ENCODE assay signal across 26 mouse cellular contexts in genomic region chr9:100997138-100997537, GRCm38 (mm10). TPM values are rescaled to one million over a fixed set of nuclear protein-coding genes. Genes with fewer than 3 reads are reported as not detected.
DNase-seq lines count a peak whose midpoint lies in the region; ATAC-seq lines count a peak whose summit lies in the region.
"Had no signal": no experiment of that assay in that cellular context is flagged by ENCODE, and none has a peak within 500 bp of the region (broad histone marks: within the 10 kb centered on the region; RNA-seq: fewer than 3 reads in every experiment).

No protein-coding gene starts in this region.

- H3K36me3 ChIP-seq in liver, embryonic 13.5 days, result peaks cover 10% of the 10 kb centered on the region; the same call in 1 of the 2 replicates
- peaks cover 9% of the 10 kb centered on the region; the same call in 1 of the 2 replicates for H3K36me3 ChIP-seq in liver, embryonic 15.5 days (replicated peaks)
- H3K36me3 ChIP-seq in forebrain, embryonic 12.5 days (replicated peaks), result peaks cover 11% of the 10 kb centered on the region; the same call in 1 of the 2 replicates

- H3K4me1 ChIP-seq in liver, embryonic 13.5 days (replicated peaks), result peaks cover 19% of the 10 kb centered on the region
- 0 out of 2 replicates have a peak, but pooled peaks cover 6% of the 10 kb centered on the region for H3K4me1 ChIP-seq in liver, embryonic 15.5 days (replicated peaks)
- no peaks in the 10 kb centered on the region for H3K4me1 ChIP-seq in forebrain, embryonic 12.5 days
- H3K4me1 ChIP-seq: embryonic facial prominence, embryonic 10.5 days; embryonic facial prominence, embryonic 13.5 days; forebrain, embryonic 13.5 days; hindbrain, embryonic 12.5 days; hindbrain, embryonic 15.5 days had no signal

- H3K27ac ChIP-seq in liver, embryonic 13.5 days, result no peak overlapping the region
- no peak overlapping the region for H3K27ac ChIP-seq in liver, embryonic 15.5 days (replicated peaks)
- no peak overlapping the region for H3K27ac ChIP-seq in forebrain, embryonic 12.5 days
- H3K27ac ChIP-seq: embryonic facial prominence, embryonic 10.5 days; embryonic facial prominence, embryonic 13.5 days; forebrain, embryonic 13.5 days; gastrocnemius, adult 2 months; hindbrain, embryonic 12.5 days; hindbrain, embryonic 15.5 days had no signal

- DNase-seq in liver, embryonic 13.5 days, result no peak
- no peak for DNase-seq in liver
- no peak for DNase-seq in urinary bladder, postnatal 14 days (ENCODE audit: low spot score)
- no peak for DNase-seq in frontal cortex, postnatal 10 days (ENCODE audit: low spot score in 2 of 2)
- DNase-seq: adrenal gland, adult 2 months; adrenal gland, postnatal 14 days; B cell, adult 2 months; cerebellum, adult 11-12 months; cerebellum, adult 8-10 months; cerebellum, postnatal 10 days; gastrocnemius, adult 2 months; gastrocnemius, postnatal 14 days; heart, adult 11 months had no signal

- H3K4me2 ChIP-seq in liver, embryonic 13.5 days, result no peak overlapping the region
- no peak overlapping the region for H3K4me2 ChIP-seq in liver, embryonic 15.5 days
- no peak overlapping the region for H3K4me2 ChIP-seq in forebrain, embryonic 12.5 days
- H3K4me2 ChIP-seq: embryonic facial prominence, embryonic 13.5 days; forebrain, embryonic 13.5 days; heart, embryonic 11.5 days; hindbrain, embryonic 12.5 days; hindbrain, embryonic 15.5 days had no signal

- 28% methylated on average over 2 of the region's 2 CpGs for WGBS in liver, embryonic 13.5 days (ENCODE audit: insufficient replicate concordance)
- WGBS in liver, embryonic 15.5 days (ENCODE audit: insufficient replicate concordance), result 30% methylated on average over 2 of the region's 2 CpGs
- WGBS in forebrain, embryonic 12.5 days, result 95% methylated on average over 2 of the region's 2 CpGs

- no peaks in the 10 kb centered on the region for H3K27me3 ChIP-seq in liver, embryonic 13.5 days
- H3K27me3 ChIP-seq in liver, embryonic 15.5 days, result no peaks in the 10 kb centered on the region
- no peaks in the 10 kb centered on the region for H3K27me3 ChIP-seq in forebrain, embryonic 12.5 days
- H3K27me3 ChIP-seq: CH12.LX; embryonic facial prominence, embryonic 13.5 days; forebrain, embryonic 13.5 days; hindbrain, embryonic 12.5 days; hindbrain, embryonic 15.5 days had no signal

- H3K4me3 ChIP-seq in liver, embryonic 13.5 days (replicated peaks), result no peak overlapping the region
- H3K4me3 ChIP-seq in liver, embryonic 15.5 days (replicated peaks), result no peak overlapping the region
- H3K4me3 ChIP-seq in forebrain, embryonic 12.5 days (replicated peaks), result no peak overlapping the region
- H3K4me3 ChIP-seq: embryonic facial prominence, embryonic 10.5 days; embryonic facial prominence, embryonic 13.5 days; erythroblast, embryonic 14.5 days; forebrain, embryonic 13.5 days; gastrocnemius, adult 2 months; hindbrain, embryonic 12.5 days; hindbrain, embryonic 15.5 days had no signal

- no peak overlapping the region for H3K9ac ChIP-seq in liver, embryonic 13.5 days
- H3K9ac ChIP-seq in liver, embryonic 15.5 days, result no peak overlapping the region
- H3K9ac ChIP-seq in forebrain, embryonic 12.5 days, result no peak overlapping the region
- H3K9ac ChIP-seq: embryonic facial prominence, embryonic 13.5 days; forebrain, embryonic 13.5 days; hindbrain, embryonic 12.5 days; hindbrain, embryonic 15.5 days had no signal

- peak; percentile 74 for ATAC-seq in liver, embryonic 13.5 days (ENCODE audit: low read depth)
- ATAC-seq in liver, embryonic 15.5 days (ENCODE audit: insufficient read depth), result peak; percentile 28; the same call in 1 of the 2 replicates
- peak; percentile 90 for ATAC-seq in megakaryocyte progenitor cell, adult 5-6 weeks (replicated peaks; ENCODE audit: poor library complexity)
- no peak for ATAC-seq in forebrain, embryonic 12.5 days (ENCODE audit: low FRiP score)
- ATAC-seq: forebrain, embryonic 13.5 days; forebrain, embryonic 16.5 days had no signal

- no peaks in the 10 kb centered on the region for H3K9me3 ChIP-seq in liver, embryonic 13.5 days (replicated peaks)
- no peaks in the 10 kb centered on the region for H3K9me3 ChIP-seq in liver, embryonic 15.5 days (replicated peaks)
- no peaks in the 10 kb centered on the region for H3K9me3 ChIP-seq in forebrain, embryonic 12.5 days
- H3K9me3 ChIP-seq: embryonic facial prominence, embryonic 10.5 days; forebrain, embryonic 13.5 days; G1E; hindbrain, embryonic 12.5 days; hindbrain, embryonic 15.5 days had no signal

RNA-seq across cellular contexts. Expression of gene Pccb, which starts 37.6 kb away (rescaled TPM):
- 7.6 and 8.4 TPM in 2 replicates for polyA plus RNA-seq in liver, embryonic 13.5 days (2015; fragmentation: Nextera tagmentation; extraction: Ambion mirVana)
- 7.5 and 8.4 TPM in 2 replicates for polyA plus RNA-seq in liver, embryonic 15.5 days (2015; fragmentation: Nextera tagmentation; extraction: Ambion mirVana)
- total RNA-seq in megakaryocyte progenitor cell, adult 5-6 weeks (2015), result 19.4 and 21.7 TPM in 2 replicates
- total RNA-seq in megakaryocyte progenitor cell, adult 5-6 weeks (2017), result 16.0 and 18.2 TPM in 2 replicates
- polyA plus RNA-seq in forebrain, embryonic 12.5 days (2016; fragmentation: Nextera tagmentation; extraction: Ambion mirVana), result 16.6 and 17.0 TPM in 2 replicates
